Mouse (Mus musculus) bone marrow, adult 2 months (tissue): ENCODE measurements around the gene Tulp3.

Experiments
- CTCF ChIP-seq: fragments of 200-500 bp; IDR thresholded peaks from 2 replicates; pipeline ENCODE4 v1.5.1; 2011; ENCODE audit warnings: low read length, control low read depth; ENCODE audit not compliant: control insufficient read depth, insufficient read depth
- POLR2A ChIP-seq: fragments of 200-500 bp; IDR thresholded peaks from 2 replicates; pipeline ENCODE4 v1.6.1; 2011; ENCODE audit warnings: low read depth, mild to moderate bottlenecking, control low read depth, low read length, borderline replicate concordance; ENCODE audit not compliant: control insufficient read depth

DNA sequence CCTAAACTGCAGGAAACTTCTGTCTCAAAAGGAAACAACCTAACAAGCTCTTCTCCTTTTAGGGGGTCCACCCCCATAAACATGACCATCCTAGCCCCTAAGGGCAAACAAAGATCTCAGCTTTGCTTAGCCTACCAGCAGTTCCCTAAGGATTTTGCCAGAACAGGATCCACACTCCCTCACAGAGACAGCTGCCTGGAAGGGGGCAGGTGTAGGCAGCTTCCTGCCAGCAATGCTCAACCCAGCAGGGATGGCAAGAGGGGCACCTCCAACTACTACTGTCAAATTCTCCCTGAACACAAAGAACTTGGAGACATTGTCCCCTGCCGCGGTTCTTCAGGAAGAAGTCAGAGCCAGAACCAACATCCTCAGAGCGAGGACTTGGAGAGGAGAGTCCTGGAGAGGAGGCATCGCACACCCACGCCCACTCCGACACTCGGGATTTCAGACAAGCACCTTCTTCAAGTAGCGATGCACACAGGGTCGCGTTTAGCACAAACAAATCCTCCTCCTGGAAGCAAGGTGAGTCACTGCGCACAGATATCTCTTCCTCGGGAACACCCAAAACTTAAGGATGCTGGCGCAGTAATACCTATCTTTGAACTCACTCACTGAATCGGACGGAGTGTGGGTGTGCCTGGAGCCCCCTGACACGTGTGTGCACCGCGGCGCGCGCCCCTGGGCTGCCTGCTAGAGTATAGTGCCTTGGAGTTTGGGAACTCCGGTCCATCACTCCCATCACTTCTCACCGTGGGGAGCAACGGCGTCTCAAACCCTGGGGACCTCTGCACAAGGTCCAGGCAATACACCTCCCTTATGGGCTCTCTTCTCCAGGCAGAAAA lies 56.1 kb downstream of the Tulp3 start:
- no peak for TF ChIP-seq CTCF
- TF ChIP-seq POLR2A = no peak
